Mouse (Mus musculus) heart, embryonic 11.5 days (tissue): ENCODE results near the gene Zmiz1. TPM values are rescaled to one million over a fixed set of nuclear protein-coding genes. Genes with fewer than 3 reads are reported as not detected.

ENCODE experiments used
- ATAC-seq: fragments of 200-750 bp; cut with Nextera tagmentation; replicated peaks from 2 replicates; pipeline ENCODE4 v1.8.0; 2017; ENCODE audit warnings: moderate library complexity; ENCODE audit not compliant: insufficient number of reproducible peaks, low FRiP score, low TSS enrichment
- H3K27ac ChIP-seq: fragments of 300-500 bp; sonication (generic); 2 replicates; pipeline ENCODE4 v1.5.1; 2014; ENCODE audit warnings: mild to moderate bottlenecking, low read depth, low read length
- H3K27me3 ChIP-seq: fragments of 300-500 bp; sonication (generic); 2 replicates; pipeline ENCODE4 v1.6.1; 2014; ENCODE audit warnings: mild to moderate bottlenecking, low read length, mixed read lengths; ENCODE audit not compliant: control insufficient read depth, insufficient read depth
- H3K36me3 ChIP-seq: fragments of 300-500 bp; sonication (generic); 2 replicates; pipeline ENCODE4 v1.6.1; 2014; ENCODE audit warnings: mild to moderate bottlenecking, low read length, moderate library complexity, mixed read lengths; ENCODE audit not compliant: control insufficient read depth, insufficient read depth
- H3K4me1 ChIP-seq: fragments of 300-500 bp; sonication (generic); 2 replicates; pipeline ENCODE4 v1.6.1; 2014; ENCODE audit warnings: low read length; ENCODE audit not compliant: control insufficient read depth, insufficient read depth
- H3K4me2 ChIP-seq: fragments of 300-500 bp; sonication (generic); 2 replicates; pipeline ENCODE4 v1.6.1; 2014; ENCODE audit warnings: mild to moderate bottlenecking, moderate library complexity
- H3K4me3 ChIP-seq: fragments of 300-500 bp; sonication (generic); 2 replicates; pipeline ENCODE4 v1.5.1; 2014; ENCODE audit warnings: low read depth, low read length
- H3K9ac ChIP-seq: fragments of 300-500 bp; sonication (generic); 2 replicates; pipeline ENCODE4 v1.6.1; 2014; ENCODE audit warnings: mild to moderate bottlenecking, low read depth, low read length, moderate library complexity
- H3K9me3 ChIP-seq: fragments of 300-500 bp; sonication (generic); replicated peaks from 2 replicates; pipeline ENCODE4 v1.6.1; 2016; ENCODE audit warnings: low read length; ENCODE audit not compliant: control insufficient read depth
- WGBS: fragments of 180-500 bp; shearing (Covaris S2); extraction: QIAGEN DNeasy Blood & Tissue Kit; methylation state at CpG from one replicate; pipeline ENCODE4 v1.1.7; 2014; ENCODE audit not compliant: insufficient replicate concordance; 5-methylcytosine and 5-hydroxymethylcytosine counted together
- polyA plus RNA-seq: library from polyadenylated mRNA; unstranded; fragments of >200 nt; fragmentation: Nextera tagmentation; extraction: Ambion mirVana; gene quantifications from 2 replicates; pipeline ENCODE4 v1.2.1, GENCODE M21; 2014

Gene Zmiz1
- polyA plus RNA-seq, 1 experiment from 2014 or later = 34.9 TPM

DNA sequence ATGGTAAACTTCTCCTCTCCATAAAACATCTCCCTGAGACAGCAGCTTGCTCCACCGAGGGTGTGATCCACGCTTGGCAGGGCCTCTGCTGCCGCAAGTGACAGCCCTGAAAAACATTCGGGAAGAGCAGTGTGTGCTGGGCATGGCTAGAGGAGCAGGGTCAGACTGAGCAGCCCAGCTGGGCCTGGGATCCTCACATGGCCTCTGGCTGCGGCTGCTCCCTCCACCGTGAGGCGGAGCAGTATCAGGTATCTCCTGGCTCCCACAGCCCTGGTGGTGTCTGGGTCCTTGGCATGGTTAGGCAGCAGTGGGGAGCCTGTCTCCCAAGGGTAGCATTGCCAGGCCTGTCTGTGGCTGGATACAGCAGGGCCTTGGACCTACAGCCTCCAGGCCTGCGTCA is 38.6 kb downstream of the Zmiz1 start:
- Histone ChIP-seq H3K4me1 (peaks cover 97% of the 10 kb centered on the region), H3K9ac (no peak overlapping the region; the same call in 1 of the 2 replicates), H3K4me3 (no peak overlapping the region), H3K9me3 (no peaks in the 10 kb centered on the region), H3K27me3 (no peaks in the 10 kb centered on the region), H3K36me3 (no peaks in the 10 kb centered on the region), H3K4me2 (no peak overlapping the region), H3K27ac (peak overlapping the region; percentile 24; the same call in 1 of the 2 replicates)
- 29% methylated on average over 8 of the region's 8 CpGs for WGBS
- ATAC-seq = 0 out of 2 replicates have a peak, but pooled peaks have one; percentile 19

GRCm38 (mm10) chr14:25498367-25498766 is 39.4 kb downstream of the Zmiz1 start:
- H3K4me2 ChIP-seq = no peak overlapping the region
- peaks cover 89% of the 10 kb centered on the region for H3K4me1 ChIP-seq
- peak overlapping the region; percentile 24; the same call in 1 of the 2 replicates for H3K27ac ChIP-seq
- 51% methylated on average over 7 of the region's 7 CpGs for WGBS
- peaks cover 1% of the 10 kb centered on the region; the same call in 1 of the 2 replicates for H3K36me3 ChIP-seq
- no peaks in the 10 kb centered on the region for H3K27me3 ChIP-seq
- no peaks in the 10 kb centered on the region for H3K9me3 ChIP-seq
- H3K4me3 ChIP-seq = no peak overlapping the region
- H3K9ac ChIP-seq = no peak overlapping the region; the same call in 1 of the 2 replicates
- ATAC-seq = no peak

- H3K9ac ChIP-seq = no peak overlapping the region
- peaks cover 85% of the 10 kb centered on the region for H3K4me1 ChIP-seq
- no peaks in the 10 kb centered on the region for H3K27me3 ChIP-seq
- H3K27ac ChIP-seq = no peak overlapping the region
- 67% methylated on average over 3 of the region's 3 CpGs for WGBS
- H3K4me2 ChIP-seq = no peak overlapping the region
- no peaks in the 10 kb centered on the region for H3K9me3 ChIP-seq
- ATAC-seq = no peak
- H3K36me3 ChIP-seq = peaks cover 10% of the 10 kb centered on the region
- H3K4me3 ChIP-seq = no peak overlapping the region
Measured at GRCm38 (mm10) chr14:25499526-25499925, 40.5 kb downstream of the Zmiz1 start.

DNA sequence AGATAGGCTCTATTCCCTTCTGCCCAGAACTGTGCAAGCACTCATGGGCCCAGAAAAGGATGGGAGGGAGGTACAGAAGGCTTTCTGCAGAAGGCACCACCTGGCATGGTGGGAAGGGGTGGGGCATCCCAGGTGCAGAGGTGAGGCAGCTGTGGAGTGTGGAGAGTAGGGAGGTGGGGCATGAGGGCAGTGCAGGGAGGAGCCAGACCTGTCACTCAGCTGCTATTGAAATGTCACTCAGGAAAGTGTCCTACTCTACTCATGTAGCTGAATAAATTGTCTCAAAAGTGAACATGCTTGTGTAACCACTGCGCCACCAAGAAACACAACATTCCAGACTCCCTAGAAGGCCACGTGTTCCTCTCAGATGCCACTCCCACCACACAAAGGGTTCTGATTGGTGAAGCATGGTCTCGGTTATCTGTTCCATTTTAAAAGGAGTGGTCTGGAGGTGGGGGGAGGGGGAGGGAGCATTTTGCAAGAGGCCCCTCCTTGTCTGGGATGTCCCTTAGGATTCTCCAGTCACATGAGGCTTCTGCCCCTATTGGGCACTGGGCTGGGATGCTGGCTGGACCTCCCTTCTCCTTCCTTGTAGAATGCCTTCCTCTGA is 41.6 kb downstream of the Zmiz1 start:
- H3K27ac ChIP-seq = peak overlapping the region; percentile 37
- no peak overlapping the region for H3K9ac ChIP-seq
- WGBS = 23% methylated on average over 3 of the region's 3 CpGs
- no peak overlapping the region for H3K4me3 ChIP-seq
- peaks cover 10% of the 10 kb centered on the region for H3K36me3 ChIP-seq
- no peaks in the 10 kb centered on the region for H3K27me3 ChIP-seq
- peaks cover 87% of the 10 kb centered on the region for H3K4me1 ChIP-seq
- H3K9me3 ChIP-seq = no peaks in the 10 kb centered on the region
- H3K4me2 ChIP-seq = peak overlapping the region; percentile 15; the same call in 1 of the 2 replicates
- no peak for ATAC-seq

GRCm38 (mm10) chr14:25501481-25501880 is 42.5 kb downstream of the Zmiz1 start:
- 81% methylated on average over 5 of the region's 5 CpGs for WGBS
- H3K27ac ChIP-seq = peak overlapping the region; percentile 37; the same call in 1 of the 2 replicates
- H3K36me3 ChIP-seq = peaks cover 10% of the 10 kb centered on the region
- no peak overlapping the region for H3K4me2 ChIP-seq
- H3K9me3 ChIP-seq = no peaks in the 10 kb centered on the region
- no peak for ATAC-seq
- peaks cover 86% of the 10 kb centered on the region for H3K4me1 ChIP-seq
- H3K27me3 ChIP-seq = no peaks in the 10 kb centered on the region
- H3K9ac ChIP-seq = no peak overlapping the region
- H3K4me3 ChIP-seq = no peak overlapping the region

DNA sequence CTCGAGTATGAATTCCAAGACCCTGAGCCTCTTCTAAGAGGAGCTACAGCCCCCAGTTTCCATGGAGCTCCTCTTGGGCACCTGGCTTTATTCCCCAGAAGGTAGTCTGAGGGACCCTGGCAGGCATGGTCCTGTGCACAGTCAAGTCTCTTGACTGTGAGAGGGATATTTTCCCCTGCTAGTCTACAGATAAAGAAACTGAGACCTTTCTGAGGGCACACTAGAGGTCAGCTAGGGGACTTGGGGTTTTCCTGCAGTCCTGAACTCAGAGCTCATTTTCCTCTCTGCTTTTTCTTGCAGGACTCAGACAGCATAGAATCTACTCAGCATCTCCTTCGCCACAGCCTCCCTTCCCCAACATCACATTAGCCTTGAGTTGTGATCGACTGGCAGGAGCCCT is 43.4 kb downstream of the Zmiz1 start:
- Histone ChIP-seq H3K9ac (no peak overlapping the region), H3K4me2 (no peak overlapping the region), H3K36me3 (peaks cover 10% of the 10 kb centered on the region), H3K9me3 (no peaks in the 10 kb centered on the region), H3K27me3 (no peaks in the 10 kb centered on the region), H3K27ac (peak overlapping the region; percentile 10; the same call in 1 of the 2 replicates), H3K4me1 (peaks cover 86% of the 10 kb centered on the region), H3K4me3 (no peak overlapping the region)
- 82% methylated on average over 3 of the region's 3 CpGs for WGBS
- ATAC-seq = no peak

- no peak overlapping the region for H3K4me3 ChIP-seq
- H3K4me1 ChIP-seq = peaks cover 86% of the 10 kb centered on the region
- H3K27me3 ChIP-seq = no peaks in the 10 kb centered on the region
- no peaks in the 10 kb centered on the region for H3K9me3 ChIP-seq
- no peak overlapping the region for H3K9ac ChIP-seq
- H3K36me3 ChIP-seq = peaks cover 10% of the 10 kb centered on the region
- no peak overlapping the region for H3K4me2 ChIP-seq
- no peak for ATAC-seq
- H3K27ac ChIP-seq = peak overlapping the region; percentile 76; the same call in 1 of the 2 replicates
- WGBS = 67% methylated on average over 3 of the region's 3 CpGs
Measured at GRCm38 (mm10) chr14:25504241-25504640, 45.3 kb downstream of the Zmiz1 start.

GRCm38 (mm10) chr14:25505201-25505671 is 46.3 kb downstream of the Zmiz1 start:
- Histone ChIP-seq H3K27me3 (no peaks in the 10 kb centered on the region), H3K36me3 (peaks cover 10% of the 10 kb centered on the region), H3K9ac (no peak overlapping the region), H3K27ac (peak overlapping the region; percentile 76), H3K9me3 (no peaks in the 10 kb centered on the region), H3K4me1 (peaks cover 86% of the 10 kb centered on the region), H3K4me3 (no peak overlapping the region), H3K4me2 (no peak overlapping the region; the same call in 1 of the 2 replicates)
- peak; percentile 67 for ATAC-seq
- 35% methylated on average over 6 of the region's 6 CpGs for WGBS
